Mouse (Mus musculus) spleen, adult 2 months (tissue): ENCODE measurements around the gene Lgals4.

Source experiments
- CTCF ChIP-seq: fragments of 200-500 bp; IDR thresholded peaks from 2 replicates; pipeline ENCODE4 v1.5.1; 2011; ENCODE audit warnings: mild to moderate bottlenecking, inconsistent platforms; ENCODE audit not compliant: insufficient read depth, insufficient read length, insufficient replicate concordance; ENCODE audit errors: extremely low read depth
- POLR2A ChIP-seq: fragments of 200-500 bp; IDR thresholded peaks from 2 replicates; pipeline ENCODE4 v1.6.1; 2011; ENCODE audit warnings: low read depth, low read length, inconsistent platforms

DNA sequence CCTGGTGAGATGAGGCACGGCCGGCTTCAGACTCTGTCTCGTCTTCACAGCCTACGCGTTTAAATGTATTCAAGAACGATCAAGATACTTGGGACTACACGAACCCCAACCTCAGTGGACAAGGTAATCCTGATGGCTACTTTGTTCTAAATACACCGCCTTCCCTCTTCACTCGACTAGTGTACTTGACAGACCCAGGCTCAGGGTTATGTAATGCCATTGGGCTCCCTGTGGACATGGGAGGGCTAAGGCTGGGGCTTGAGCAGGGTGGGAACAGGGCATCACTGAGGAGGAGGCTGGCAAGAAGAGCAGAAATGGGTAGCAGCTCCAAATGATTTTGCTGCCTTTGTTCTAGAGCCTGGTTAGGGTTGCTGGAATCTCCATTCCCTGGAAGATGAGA, 18.4 kb upstream of the Lgals4 start:
- TF ChIP-seq POLR2A (no peak), CTCF (no peak)
